Mouse (Mus musculus) bone marrow, adult 2 months (tissue): Measurements from ENCODE around the gene Sult1a1.

Experiments
- CTCF ChIP-seq: fragments of 200-500 bp; IDR thresholded peaks from 2 replicates; pipeline ENCODE4 v1.5.1; 2011; ENCODE audit warnings: low read length, control low read depth; ENCODE audit not compliant: control insufficient read depth, insufficient read depth
- POLR2A ChIP-seq: fragments of 200-500 bp; IDR thresholded peaks from 2 replicates; pipeline ENCODE4 v1.6.1; 2011; ENCODE audit warnings: low read depth, mild to moderate bottlenecking, control low read depth, low read length, borderline replicate concordance; ENCODE audit not compliant: control insufficient read depth

GRCm38 (mm10) chr7:126636733-126637520, 39.3 kb downstream of the Sult1a1 start:
- peak; percentile 60 for TF ChIP-seq CTCF
- no peak for TF ChIP-seq POLR2A
